Comparison of ENCODE assay signal across 10 mouse cellular contexts in genomic region chr6:142962881-142963280, GRCm38 (mm10). TPM values are rescaled to one million over a fixed set of nuclear protein-coding genes. Genes with fewer than 3 reads are reported as not detected.
DNase-seq lines count a peak whose midpoint lies in the region; ATAC-seq lines count a peak whose summit lies in the region.
"Had no signal": no experiment of that assay in that cellular context is flagged by ENCODE, and none has a peak within 500 bp of the region (broad histone marks: within the 10 kb centered on the region; RNA-seq: fewer than 3 reads in every experiment).

No protein-coding gene starts in this region.

- no peak overlapping the region; the same call in 1 of the 2 replicates for H3K9ac ChIP-seq in forebrain, embryonic 11.5 days (ENCODE audit: low read length)

- H3K9me3 ChIP-seq in forebrain, embryonic 11.5 days (ENCODE audit: control insufficient read depth, low read length), result no peaks in the 10 kb centered on the region
- no peaks in the 10 kb centered on the region for H3K9me3 ChIP-seq in midbrain, embryonic 10.5 days (replicated peaks)

- no peak overlapping the region for H3K27ac ChIP-seq in forebrain, embryonic 11.5 days (ENCODE audit: low read depth, low read length)
- H3K27ac ChIP-seq in midbrain, embryonic 10.5 days (replicated peaks), result no peak overlapping the region

- DNase-seq in kidney, adult 9 months, result peak; percentile 38
- no peak for DNase-seq in kidney, adult 18-20 months
- peak; percentile 69 for DNase-seq in cerebellum, adult 9-10 months
- DNase-seq in forebrain, embryonic 11.5 days (ENCODE audit: low spot score), result no peak
- DNase-seq in midbrain, embryonic 10.5 days (ENCODE audit: low spot score), result no peak
- DNase-seq in urinary bladder, postnatal 25 days (ENCODE audit: low spot score), result no peak
- DNase-seq in embryo, embryonic 10 days (ENCODE audit: low spot score), result no peak
- no peak for DNase-seq in gastrocnemius, adult 8-10 months (ENCODE audit: low spot score in 2 of 2)
- DNase-seq: lung, postnatal 4 days had no signal

- peak overlapping the region; percentile 89; the same call in 1 of the 2 replicates for H3K4me2 ChIP-seq in forebrain, embryonic 11.5 days (ENCODE audit: low read depth, low read length, severe bottlenecking)

- no peaks in the 10 kb centered on the region for H3K36me3 ChIP-seq in forebrain, embryonic 11.5 days (ENCODE audit: control insufficient read depth, insufficient read depth, low read length)
- peaks cover 10% of the 10 kb centered on the region for H3K36me3 ChIP-seq in midbrain, embryonic 10.5 days

- ATAC-seq in forebrain, embryonic 11.5 days (replicated peaks; ENCODE audit: low FRiP score), result no peak

- 0 out of 2 replicates have a peak overlapping the region, but pooled peaks have one; percentile 4 for H3K4me3 ChIP-seq in forebrain, embryonic 11.5 days (ENCODE audit: low read depth, low read length)
- H3K4me3 ChIP-seq in midbrain, embryonic 10.5 days, result peak overlapping the region; percentile 77

- no peaks in the 10 kb centered on the region; the same call in 1 of the 2 replicates for H3K27me3 ChIP-seq in forebrain, embryonic 11.5 days (ENCODE audit: control insufficient read depth, insufficient read depth, low read length)
- peaks cover 15% of the 10 kb centered on the region for H3K27me3 ChIP-seq in midbrain, embryonic 10.5 days (ENCODE audit: low read depth, poor library complexity, severe bottlenecking)

- H3K4me1 ChIP-seq in forebrain, embryonic 11.5 days (replicated peaks; ENCODE audit: control insufficient read depth, insufficient read depth, low read length), result peaks cover 4% of the 10 kb centered on the region; the same call in 1 of the 2 replicates
- H3K4me1 ChIP-seq in midbrain, embryonic 10.5 days, result peaks cover 25% of the 10 kb centered on the region

- WGBS in forebrain, embryonic 11.5 days, result 93% methylated on average over 14 of the region's 14 CpGs
- WGBS in midbrain, embryonic 10.5 days, result 93% methylated on average over 14 of the region's 14 CpGs

RNA-seq across cellular contexts. Expression of gene St8sia1, which starts 1.4 kb away (rescaled TPM):
- 2.4 and 3.1 TPM in 2 replicates for polyA plus RNA-seq in forebrain, embryonic 11.5 days (2014; fragmentation: Nextera tagmentation; extraction: Ambion mirVana)
- 3.2 and 3.9 TPM in 2 replicates for polyA plus RNA-seq in midbrain, embryonic 10.5 days (2016; fragmentation: Nextera tagmentation; extraction: Ambion mirVana)
- total RNA-seq in gastrocnemius, adult 8-10 months (2022), result under 1 TPM; 0.08 to 0.19 (median 0.13) TPM
- total RNA-seq: MEL had no signal

Comparison
In these comparisons a context has a peak if more than half of its experiments do, and no peak if none do; other contexts are left out.
1. DNase-seq: peak in kidney, adult 9 months (single experiment) and cerebellum, adult 9-10 months (single experiment); none in kidney, adult 18-20 months (single experiment), forebrain, embryonic 11.5 days (single experiment), midbrain, embryonic 10.5 days (single experiment), urinary bladder, postnatal 25 days (single experiment), embryo, embryonic 10 days (single experiment) and gastrocnemius, adult 8-10 months (0 of 2).